Mouse (Mus musculus): ENCODE data around the gene C2cd4c. TPM values are rescaled to one million over a fixed set of nuclear protein-coding genes. Genes with fewer than 3 reads are reported as not detected.

C2cd4c gene
- polyA plus RNA-seq, 1 experiment from 2014 or later: 0.08 TPM

- Histone ChIP-seq H3K4me3 (no peak overlapping the region), H3K27ac (no peak overlapping the region), H3K9me3 (replicated peaks) (no peaks in the 10 kb centered on the region), H3K9ac (no peak overlapping the region), H3K27me3 (no peaks in the 10 kb centered on the region), H3K4me1 (no peaks in the 10 kb centered on the region), H3K4me2 (no peak overlapping the region), H3K36me3 (ENCODE audit: poor library complexity, severe bottlenecking) (no peaks in the 10 kb centered on the region)
- 93% methylated on average over 6 of the region's 6 CpGs for WGBS
- ATAC-seq: no peak
Observed at GRCm38 (mm10) chr10:79585136-79585535, 28.7 kb downstream of the C2cd4c start.

- no peak overlapping the region for H3K9ac ChIP-seq
- H3K27me3 ChIP-seq: 0 out of 2 replicates have a peak, but pooled peaks cover 3% of the 10 kb centered on the region
- no peaks in the 10 kb centered on the region for H3K36me3 ChIP-seq (ENCODE audit: poor library complexity, severe bottlenecking)
- no peak overlapping the region for H3K4me2 ChIP-seq
- no peak overlapping the region for H3K4me3 ChIP-seq
- no peak for ATAC-seq
- no peaks in the 10 kb centered on the region for H3K4me1 ChIP-seq
- 85% methylated on average over 9 of the region's 9 CpGs for WGBS
- no peak overlapping the region for H3K27ac ChIP-seq
- H3K9me3 ChIP-seq (replicated peaks): no peaks in the 10 kb centered on the region
Observed at GRCm38 (mm10) chr10:79584426-79584825, 29.4 kb downstream of the C2cd4c start.

- Histone ChIP-seq H3K4me3 (no peak overlapping the region), H3K4me1 (no peaks in the 10 kb centered on the region), H3K4me2 (no peak overlapping the region), H3K36me3 (ENCODE audit: poor library complexity, severe bottlenecking) (no peaks in the 10 kb centered on the region), H3K27me3 (0 out of 2 replicates have a peak, but pooled peaks cover 6% of the 10 kb centered on the region), H3K9me3 (replicated peaks) (no peaks in the 10 kb centered on the region), H3K27ac (no peak overlapping the region), H3K9ac (no peak overlapping the region)
- ATAC-seq: no peak
- 73% methylated on average over 7 of the region's 7 CpGs for WGBS
Observed at GRCm38 (mm10) chr10:79584021-79584420, 29.8 kb downstream of the C2cd4c start.

GRCm38 (mm10) chr10:79581501-79581900, 32.3 kb downstream of the C2cd4c start:
- Histone ChIP-seq H3K4me1 (no peaks in the 10 kb centered on the region), H3K4me3 (no peak overlapping the region), H3K27me3 (peaks cover 10% of the 10 kb centered on the region; the same call in 1 of the 2 replicates), H3K36me3 (ENCODE audit: poor library complexity, severe bottlenecking) (no peaks in the 10 kb centered on the region), H3K27ac (no peak overlapping the region), H3K9me3 (replicated peaks) (0 out of 2 replicates have a peak, but pooled peaks cover 4% of the 10 kb centered on the region), H3K9ac (no peak overlapping the region), H3K4me2 (no peak overlapping the region)
- WGBS: 91% methylated on average over 8 of the region's 8 CpGs
- ATAC-seq: no peak

- H3K4me1 ChIP-seq: no peaks in the 10 kb centered on the region
- H3K27ac ChIP-seq: no peak overlapping the region
- no peak overlapping the region for H3K9ac ChIP-seq
- H3K4me2 ChIP-seq: no peak overlapping the region
- H3K9me3 ChIP-seq (replicated peaks): 0 out of 2 replicates have a peak, but pooled peaks cover 4% of the 10 kb centered on the region
- no peak overlapping the region for H3K4me3 ChIP-seq
- ATAC-seq: no peak
- no peaks in the 10 kb centered on the region for H3K36me3 ChIP-seq (ENCODE audit: poor library complexity, severe bottlenecking)
- peaks cover 10% of the 10 kb centered on the region; the same call in 1 of the 2 replicates for H3K27me3 ChIP-seq
- 43% methylated on average over 6 of the region's 6 CpGs for WGBS
Observed at GRCm38 (mm10) chr10:79580811-79581210, 33.0 kb downstream of the C2cd4c start.

- no peaks in the 10 kb centered on the region for H3K36me3 ChIP-seq (ENCODE audit: poor library complexity, severe bottlenecking)
- peaks cover 10% of the 10 kb centered on the region; the same call in 1 of the 2 replicates for H3K27me3 ChIP-seq
- no peak for ATAC-seq
- H3K4me2 ChIP-seq: no peak overlapping the region
- H3K9me3 ChIP-seq (replicated peaks): 0 out of 2 replicates have a peak, but pooled peaks cover 4% of the 10 kb centered on the region
- H3K9ac ChIP-seq: no peak overlapping the region
- no peak overlapping the region for H3K4me3 ChIP-seq
- no peaks in the 10 kb centered on the region for H3K4me1 ChIP-seq
- WGBS: 67% methylated on average over 7 of the region's 7 CpGs
- H3K27ac ChIP-seq: no peak overlapping the region
Observed at GRCm38 (mm10) chr10:79580356-79580755, 33.5 kb downstream of the C2cd4c start.

- 0 out of 2 replicates have a peak, but pooled peaks cover 4% of the 10 kb centered on the region for H3K9me3 ChIP-seq (replicated peaks)
- peaks cover 10% of the 10 kb centered on the region; the same call in 1 of the 2 replicates for H3K27me3 ChIP-seq
- H3K27ac ChIP-seq: no peak overlapping the region
- H3K9ac ChIP-seq: no peak overlapping the region
- no peaks in the 10 kb centered on the region for H3K4me1 ChIP-seq
- H3K36me3 ChIP-seq (ENCODE audit: poor library complexity, severe bottlenecking): no peaks in the 10 kb centered on the region
- no peak for ATAC-seq
- H3K4me3 ChIP-seq: no peak overlapping the region
- no peak overlapping the region for H3K4me2 ChIP-seq
- WGBS: 76% methylated on average over 12 of the region's 12 CpGs
Observed at GRCm38 (mm10) chr10:79579781-79580180, 34.0 kb downstream of the C2cd4c start.

GRCm38 (mm10) chr10:79578891-79579290, 34.9 kb downstream of the C2cd4c start:
- no peak overlapping the region for H3K9ac ChIP-seq
- no peak overlapping the region for H3K27ac ChIP-seq
- H3K36me3 ChIP-seq (ENCODE audit: poor library complexity, severe bottlenecking): no peaks in the 10 kb centered on the region
- WGBS: 81% methylated on average over 7 of the region's 7 CpGs
- H3K27me3 ChIP-seq: peaks cover 10% of the 10 kb centered on the region; the same call in 1 of the 2 replicates
- no peak overlapping the region for H3K4me3 ChIP-seq
- no peak for ATAC-seq
- no peak overlapping the region for H3K4me2 ChIP-seq
- 0 out of 2 replicates have a peak, but pooled peaks cover 4% of the 10 kb centered on the region for H3K9me3 ChIP-seq (replicated peaks)
- no peaks in the 10 kb centered on the region for H3K4me1 ChIP-seq

- H3K9ac ChIP-seq: no peak overlapping the region
- no peaks in the 10 kb centered on the region for H3K4me1 ChIP-seq
- no peaks in the 10 kb centered on the region for H3K36me3 ChIP-seq (ENCODE audit: poor library complexity, severe bottlenecking)
- H3K27me3 ChIP-seq: peaks cover 10% of the 10 kb centered on the region; the same call in 1 of the 2 replicates
- H3K4me2 ChIP-seq: no peak overlapping the region
- no peak overlapping the region for H3K27ac ChIP-seq
- 31% methylated on average over 9 of the region's 9 CpGs for WGBS
- ATAC-seq: no peak
- no peak overlapping the region for H3K4me3 ChIP-seq
- 0 out of 2 replicates have a peak, but pooled peaks cover 4% of the 10 kb centered on the region for H3K9me3 ChIP-seq (replicated peaks)
Observed at GRCm38 (mm10) chr10:79578276-79578675, 35.5 kb downstream of the C2cd4c start.

GRCm38 (mm10) chr10:79577376-79577775, 36.4 kb downstream of the C2cd4c start:
- no peak overlapping the region for H3K9ac ChIP-seq

GRCm38 (mm10) chr10:79575754-79576153, 38.1 kb downstream of the C2cd4c start:
- H3K27ac ChIP-seq: no peak overlapping the region
- 82% methylated on average over 6 of the region's 6 CpGs for WGBS
- no peak for ATAC-seq
- no peaks in the 10 kb centered on the region for H3K36me3 ChIP-seq (ENCODE audit: poor library complexity, severe bottlenecking)
- no peak overlapping the region for H3K4me3 ChIP-seq
- H3K4me1 ChIP-seq: no peaks in the 10 kb centered on the region
- H3K4me2 ChIP-seq: no peak overlapping the region
- H3K27me3 ChIP-seq: peaks cover 10% of the 10 kb centered on the region; the same call in 1 of the 2 replicates
- H3K9me3 ChIP-seq (replicated peaks): 0 out of 2 replicates have a peak, but pooled peaks cover 4% of the 10 kb centered on the region
- H3K9ac ChIP-seq: no peak overlapping the region

More at GRCm38 (mm10) chr10:79577376-79577775, 36.4 kb downstream of the C2cd4c start:
- no peaks in the 10 kb centered on the region for H3K36me3 ChIP-seq (ENCODE audit: poor library complexity, severe bottlenecking)
- 76% methylated on average over 4 of the region's 4 CpGs for WGBS
- ATAC-seq: no peak
- H3K27me3 ChIP-seq: peaks cover 10% of the 10 kb centered on the region; the same call in 1 of the 2 replicates
- no peak overlapping the region for H3K4me3 ChIP-seq
- H3K4me2 ChIP-seq: no peak overlapping the region
- H3K4me1 ChIP-seq: no peaks in the 10 kb centered on the region
- H3K27ac ChIP-seq: no peak overlapping the region
- 0 out of 2 replicates have a peak, but pooled peaks cover 4% of the 10 kb centered on the region for H3K9me3 ChIP-seq (replicated peaks)

GRCm38 (mm10) chr10:79574796-79575195, 39.0 kb downstream of the C2cd4c start:
- WGBS: 92% methylated on average over 6 of the region's 6 CpGs
- Histone ChIP-seq H3K9me3 (replicated peaks) (0 out of 2 replicates have a peak, but pooled peaks cover 4% of the 10 kb centered on the region), H3K4me1 (no peaks in the 10 kb centered on the region), H3K27me3 (peaks cover 8% of the 10 kb centered on the region; the same call in 1 of the 2 replicates), H3K4me3 (no peak overlapping the region), H3K27ac (no peak overlapping the region), H3K4me2 (no peak overlapping the region), H3K36me3 (ENCODE audit: poor library complexity, severe bottlenecking) (no peaks in the 10 kb centered on the region), H3K9ac (no peak overlapping the region)
- no peak for ATAC-seq

GRCm38 (mm10) chr10:79574350-79574749, 39.5 kb downstream of the C2cd4c start:
- H3K4me3 ChIP-seq: no peak overlapping the region
- H3K4me1 ChIP-seq: no peaks in the 10 kb centered on the region
- 91% methylated on average over 8 of the region's 8 CpGs for WGBS

More at GRCm38 (mm10) chr10:79574350-79574749, 39.5 kb downstream of the C2cd4c start:
- H3K9ac ChIP-seq: no peak overlapping the region
- H3K27me3 ChIP-seq: peaks cover 6% of the 10 kb centered on the region; the same call in 1 of the 2 replicates
- no peaks in the 10 kb centered on the region for H3K36me3 ChIP-seq (ENCODE audit: poor library complexity, severe bottlenecking)
- 0 out of 2 replicates have a peak, but pooled peaks cover 4% of the 10 kb centered on the region for H3K9me3 ChIP-seq (replicated peaks)
- no peak for ATAC-seq
- H3K27ac ChIP-seq: no peak overlapping the region
- no peak overlapping the region for H3K4me2 ChIP-seq

Data from forebrain, embryonic 13.5 days (tissue).